Mouse (Mus musculus) left cerebral cortex, postnatal 25 days (tissue): ENCODE data around the gene Hist1h4d. TPM values are rescaled to one million over a fixed set of nuclear protein-coding genes. Genes with fewer than 3 reads are reported as not detected.
"Not testable (repeated sequence)": the region's sequence is repeated elsewhere in the genome, so short reads cannot be mapped to it uniquely, and the experiment has no call there.

Experiments used
- DNase-seq, 2 experiments: peaks; one replicate each; pipeline ENCODE4 v3.0.0; 2022; ENCODE audit warnings: low spot score in 2 of 2, mixed read lengths in 1 of 2
- intact Hi-C: fragments of 180-260 bp; cut with DNase I; formaldehyde crosslinking; loops from one replicate; pipeline ENCODE4 v1.15.1; 2025
- total RNA-seq, 2 experiments: library from RNA; stranded (reverse); gene quantifications; 2 replicates each; pipeline ENCODE4 v1.2.3; 2021

Hist1h4d gene
- total RNA-seq, 2 experiments from 2014 or later, result 121 to 160 TPM

DNA sequence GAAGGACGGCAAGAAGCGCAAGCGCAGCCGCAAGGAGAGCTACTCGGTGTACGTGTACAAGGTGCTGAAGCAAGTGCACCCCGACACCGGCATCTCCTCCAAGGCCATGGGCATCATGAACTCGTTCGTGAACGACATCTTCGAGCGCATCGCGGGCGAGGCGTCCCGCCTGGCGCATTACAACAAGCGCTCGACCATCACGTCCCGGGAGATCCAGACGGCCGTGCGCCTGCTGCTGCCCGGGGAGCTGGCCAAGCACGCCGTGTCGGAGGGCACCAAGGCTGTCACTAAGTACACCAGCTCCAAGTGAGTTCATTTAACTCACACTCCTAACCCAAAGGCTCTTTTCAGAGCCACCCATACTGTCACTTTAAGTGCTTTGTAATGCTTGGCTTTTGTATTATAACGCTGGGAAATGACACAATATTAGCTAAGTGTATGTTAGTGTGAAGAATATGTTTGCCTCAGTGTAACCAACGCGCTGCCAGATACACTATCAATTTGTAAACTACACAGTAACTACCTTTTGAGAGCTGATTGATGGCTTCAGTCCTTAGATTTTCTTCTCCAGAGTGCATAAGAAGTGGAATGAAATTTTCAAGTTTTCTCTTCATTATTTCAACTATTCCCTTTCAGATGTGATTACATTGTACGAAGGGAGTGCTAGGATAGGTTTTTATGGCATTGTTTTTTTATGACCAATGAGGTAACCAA is 9.7 kb upstream of the Hist1h4d start:
- DNase-seq, intact Hi-C loops: not testable (repeated sequence)

DNA sequence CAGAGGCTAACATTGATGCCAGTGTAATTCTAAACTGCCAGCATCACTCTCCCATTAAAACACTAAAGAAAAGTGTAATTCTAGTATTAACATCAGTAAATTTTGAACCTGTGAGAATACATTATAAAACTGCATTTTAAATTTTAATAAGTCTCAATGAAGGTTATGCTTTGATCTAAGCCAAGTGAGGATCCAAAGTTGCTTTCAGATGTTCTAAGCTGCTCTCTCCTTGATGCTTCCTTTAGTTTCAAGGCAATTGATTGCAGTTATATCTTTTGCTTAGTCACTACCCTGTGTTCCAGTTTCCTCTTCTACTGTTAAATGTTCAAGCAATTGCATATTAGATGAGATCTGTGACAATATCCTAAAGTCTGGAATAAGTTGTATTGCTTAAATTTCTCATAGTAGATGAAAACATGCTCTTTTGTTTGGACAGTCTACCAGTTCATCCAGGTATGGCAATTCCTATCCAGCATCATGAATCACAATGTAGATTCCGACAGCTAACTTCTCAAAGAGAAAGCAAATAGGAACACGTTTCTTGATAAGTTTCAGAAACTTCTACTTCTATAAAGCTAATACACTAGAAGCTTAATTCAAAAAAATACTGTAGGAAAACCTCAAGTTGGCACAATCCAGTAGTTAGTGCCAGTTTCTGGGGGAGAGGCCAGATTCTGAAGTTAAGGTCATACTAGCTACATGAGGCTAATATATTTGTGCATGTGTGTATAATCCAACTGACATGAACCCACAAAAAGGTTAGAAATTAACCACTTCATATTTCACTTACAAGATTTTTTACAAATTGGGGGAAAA is 9.0 kb upstream of the Hist1h4d start:
- intact Hi-C loops, result no loop called here
- DNase-seq, result no peak

DNA sequence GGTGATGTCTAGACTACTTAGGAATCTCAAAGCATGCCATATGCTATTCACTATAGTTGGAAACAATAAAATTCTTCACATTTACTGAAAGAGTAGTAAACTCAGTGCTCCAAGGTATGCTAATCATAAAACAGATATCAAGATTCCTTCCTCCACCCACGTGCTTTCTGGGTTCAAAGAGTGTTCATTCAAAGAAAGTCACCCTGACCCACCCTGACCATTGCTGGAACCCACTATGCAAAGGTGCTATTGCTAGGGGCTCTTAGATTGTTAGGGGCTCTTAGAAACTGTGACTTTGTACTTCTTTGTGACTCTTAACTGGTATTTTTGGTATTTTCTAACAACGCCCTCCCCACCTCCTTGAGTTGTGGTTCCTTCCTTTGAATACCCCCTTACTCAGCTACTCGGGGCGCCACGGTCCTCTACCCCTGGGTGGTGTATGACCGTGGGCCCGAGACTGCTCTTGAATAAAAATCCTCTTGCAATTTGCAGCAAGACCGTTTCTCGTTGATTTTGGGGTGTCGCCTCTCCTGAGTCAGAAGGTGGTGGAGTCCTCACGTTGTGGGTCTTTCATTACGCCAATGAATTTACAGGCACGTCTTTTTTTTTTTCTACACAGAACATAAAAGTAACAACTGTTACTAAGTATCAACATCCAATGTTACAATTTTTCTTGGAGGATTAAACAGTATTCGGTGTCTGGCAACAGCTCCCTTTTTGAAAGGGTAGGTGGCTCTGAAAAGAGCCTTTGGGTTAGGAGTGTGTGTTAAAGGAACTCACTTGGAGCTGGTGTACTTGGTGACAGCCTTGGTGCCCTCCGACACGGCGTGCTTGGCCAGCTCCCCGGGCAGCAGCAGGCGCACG is 8.1 kb upstream of the Hist1h4d start:
- DNase-seq, result not testable (repeated sequence)

DNA sequence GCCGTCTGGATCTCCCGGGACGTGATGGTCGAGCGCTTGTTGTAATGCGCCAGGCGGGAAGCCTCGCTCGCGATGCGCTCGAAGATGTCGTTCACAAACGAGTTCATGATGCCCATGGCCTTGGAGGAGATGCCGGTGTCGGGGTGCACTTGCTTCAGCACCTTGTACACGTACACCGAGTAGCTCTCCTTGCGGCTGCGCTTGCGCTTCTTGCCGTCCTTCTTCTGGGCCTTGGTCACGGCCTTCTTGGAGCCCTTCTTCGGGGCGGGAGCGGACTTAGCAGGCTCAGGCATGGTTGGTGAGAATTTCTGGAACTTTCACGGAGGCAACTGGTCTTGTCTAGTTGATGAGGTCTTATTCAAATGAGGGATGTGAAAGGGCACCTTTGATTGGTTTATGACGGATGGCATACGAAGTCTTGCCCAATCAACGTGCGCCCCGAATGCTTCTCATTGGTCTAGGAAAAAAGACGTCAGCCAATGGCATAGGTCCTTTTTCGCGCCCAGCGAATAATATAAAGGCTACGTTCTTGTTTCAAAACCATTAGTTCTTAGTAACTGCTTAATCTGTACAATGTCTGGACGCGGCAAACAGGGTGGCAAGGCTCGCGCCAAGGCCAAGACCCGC is 7.4 kb upstream of the Hist1h4d start, which contains the start of the genes Hist1h2bf and Hist1h2ad:
Gene Hist1h2bf, minus strand, starts transcription at position 299 of the 627 bp plus-strand sequence.
Gene Hist1h2ad, plus strand, starts transcription at position 484 of the 627 bp plus-strand sequence.
- peak; percentile 95 to 99 for DNase-seq
- intact Hi-C loops, result loop anchor here (2.0 kb wide), 1 partner anchor 1857 kb away; the partner anchor contains the start of genes Hist1h2ai, Hist1h2bl and Hist1h3h

More for the DNA sequence above, 8.1 kb upstream of the Hist1h4d start:
- intact Hi-C loops, result not testable (repeated sequence)

DNA sequence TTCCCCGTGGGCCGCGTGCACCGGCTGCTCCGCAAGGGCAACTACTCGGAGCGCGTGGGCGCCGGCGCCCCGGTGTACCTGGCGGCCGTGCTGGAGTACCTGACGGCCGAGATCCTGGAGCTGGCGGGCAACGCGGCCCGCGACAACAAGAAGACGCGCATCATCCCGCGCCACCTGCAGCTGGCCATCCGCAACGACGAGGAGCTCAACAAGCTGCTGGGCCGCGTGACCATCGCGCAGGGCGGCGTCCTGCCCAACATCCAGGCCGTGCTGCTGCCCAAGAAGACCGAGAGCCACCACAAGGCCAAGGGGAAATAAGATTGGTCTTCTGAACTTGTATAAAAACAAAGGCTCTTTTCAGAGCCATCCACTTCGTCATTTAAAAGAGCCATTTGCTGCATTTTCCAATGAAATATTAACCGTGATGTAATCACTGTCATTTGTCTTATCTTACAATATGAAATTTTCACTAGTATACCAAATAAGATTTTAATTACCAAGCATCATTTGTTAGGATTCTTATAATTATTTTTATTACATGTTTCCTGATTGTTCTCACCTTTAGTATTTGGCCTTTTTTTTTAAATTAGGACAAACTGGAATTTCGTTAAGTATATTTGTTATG is 6.7 kb upstream of the Hist1h4d start:
- DNase-seq, result not testable (repeated sequence)
- intact Hi-C loops, result loop anchor here (2.0 to 5.0 kb wide), 2 partner anchors 183 to 1858 kb away; partner anchors contain the start of genes Hist1h2ai, Hist1h2bl, Hist1h3h and Hist1h4b

DNA sequence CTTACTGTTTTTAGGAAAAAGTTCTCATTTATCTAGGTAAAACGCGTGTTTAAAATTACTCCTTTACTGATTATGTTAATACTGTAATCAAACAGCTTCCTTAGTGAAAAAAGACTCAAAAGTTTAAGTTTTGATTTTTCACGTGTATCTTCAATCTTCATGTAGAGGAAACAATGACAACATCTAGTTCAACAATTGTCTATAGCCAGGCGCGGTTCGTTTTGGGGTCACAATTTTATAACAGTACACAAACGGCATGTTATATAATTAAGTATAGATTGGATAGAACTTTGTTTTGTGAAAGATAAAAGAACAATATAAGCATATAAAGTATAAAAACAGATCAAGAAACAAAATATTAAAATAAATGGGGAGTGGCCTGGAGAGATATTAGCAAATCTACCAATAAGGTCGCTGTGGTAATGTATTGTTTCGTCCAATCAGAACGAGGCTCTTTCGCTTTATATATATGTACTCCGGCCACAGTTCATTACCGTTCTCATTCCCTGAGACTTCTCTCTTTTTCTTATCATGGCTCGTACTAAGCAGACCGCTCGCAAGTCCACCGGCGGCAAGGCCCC is 6.0 kb upstream of the Hist1h4d start, which contains the start of gene Hist1h3d:
Gene Hist1h3d, plus strand, starts transcription at position 493 of the 581 bp plus-strand sequence.
- intact Hi-C loops, result loop anchor here (2.0 to 5.0 kb wide), 2 partner anchors 182 to 1859 kb away; partner anchors contain the start of genes Hist1h2ai, Hist1h2bl, Hist1h3h and Hist1h4b
- DNase-seq, result peak; percentile 75 to 88

DNA sequence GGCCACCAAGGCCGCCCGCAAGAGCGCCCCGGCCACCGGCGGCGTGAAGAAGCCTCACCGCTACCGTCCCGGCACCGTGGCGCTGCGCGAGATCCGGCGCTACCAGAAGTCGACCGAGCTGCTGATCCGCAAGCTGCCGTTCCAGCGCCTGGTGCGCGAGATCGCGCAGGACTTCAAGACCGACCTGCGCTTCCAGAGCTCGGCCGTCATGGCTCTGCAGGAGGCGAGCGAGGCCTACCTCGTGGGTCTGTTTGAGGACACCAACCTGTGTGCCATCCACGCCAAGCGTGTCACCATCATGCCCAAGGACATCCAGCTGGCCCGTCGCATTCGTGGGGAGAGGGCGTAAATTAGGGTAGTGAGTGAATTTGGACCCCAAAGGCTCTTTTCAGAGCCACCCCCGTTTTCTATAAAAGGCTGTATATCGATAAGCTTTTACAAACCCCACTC is 5.5 kb upstream of the Hist1h4d start:
- DNase-seq, result not testable (repeated sequence)
- intact Hi-C loops, result loop anchor here (2.0 to 5.0 kb wide), 2 partner anchors 181 to 1859 kb away; partner anchors contain the start of genes Hist1h2ai, Hist1h2bl, Hist1h3h and Hist1h4b

DNA sequence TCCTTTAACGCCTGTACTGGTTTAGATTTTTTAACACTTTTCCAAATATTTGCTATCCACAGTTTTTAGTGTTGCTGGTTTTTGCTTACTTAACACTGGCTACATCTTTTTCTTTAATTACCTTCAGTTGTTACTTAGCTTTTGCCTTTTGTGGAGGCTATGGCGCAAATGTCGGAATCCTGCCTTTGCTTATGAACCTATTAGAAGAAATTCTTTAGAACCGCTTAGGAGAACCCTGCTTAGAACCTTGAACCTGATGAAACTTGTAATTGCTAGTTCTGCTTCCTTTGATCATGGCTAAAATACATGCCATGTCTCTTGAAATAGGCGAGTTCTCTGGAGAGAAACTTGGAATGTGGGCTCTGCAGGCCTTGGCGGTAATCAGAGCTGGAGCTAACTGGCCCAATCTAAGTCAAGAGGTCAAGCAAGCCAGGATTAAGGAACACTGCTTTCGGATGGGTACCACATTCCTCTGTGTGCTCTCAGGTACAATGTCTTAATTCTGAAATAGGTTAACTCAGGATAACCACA is 5.0 kb upstream of the Hist1h4d start:
- intact Hi-C loops, result loop anchor here (5.0 kb wide), 1 partner anchor 181 kb away; the partner anchor contains the start of gene Hist1h4b
- DNase-seq, result no peak

DNA sequence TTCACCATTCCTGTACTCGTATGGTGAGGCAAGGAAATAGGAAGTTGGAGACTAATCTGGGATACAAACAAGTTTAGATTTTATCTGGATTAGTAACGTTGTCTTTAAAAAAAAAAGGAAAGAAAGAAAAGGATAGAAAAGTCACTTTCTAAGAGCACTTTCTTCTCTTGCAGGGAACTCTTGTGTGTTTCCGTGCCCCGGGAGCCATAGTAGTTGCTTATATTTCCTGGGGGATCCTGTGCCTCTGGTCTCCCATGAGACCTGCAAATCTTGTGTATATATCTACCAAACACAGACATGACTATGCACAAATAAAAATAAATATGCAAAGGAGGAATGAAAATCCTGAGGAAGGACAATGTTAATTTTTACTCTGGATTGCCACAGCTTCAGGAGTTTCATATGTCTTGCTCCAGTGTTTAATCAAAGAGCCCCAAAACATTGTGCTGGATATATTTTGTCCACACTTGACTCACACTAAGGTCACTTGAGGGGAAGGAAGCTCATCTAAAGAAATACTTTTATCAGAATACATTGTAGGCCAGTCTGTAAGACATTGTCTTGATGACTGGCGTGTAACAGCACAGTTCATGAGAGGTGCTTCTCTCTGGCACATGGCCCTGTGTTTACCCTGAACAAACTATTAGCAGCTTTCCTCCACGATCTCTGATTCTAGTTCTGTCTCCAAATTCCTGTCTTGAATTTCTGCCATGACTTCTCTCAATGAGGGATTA is 4.3 kb upstream of the Hist1h4d start:
- no peak for DNase-seq
- intact Hi-C loops, result loop anchor here (5.0 kb wide), 1 partner anchor 180 kb away; the partner anchor contains the start of gene Hist1h4b

DNA sequence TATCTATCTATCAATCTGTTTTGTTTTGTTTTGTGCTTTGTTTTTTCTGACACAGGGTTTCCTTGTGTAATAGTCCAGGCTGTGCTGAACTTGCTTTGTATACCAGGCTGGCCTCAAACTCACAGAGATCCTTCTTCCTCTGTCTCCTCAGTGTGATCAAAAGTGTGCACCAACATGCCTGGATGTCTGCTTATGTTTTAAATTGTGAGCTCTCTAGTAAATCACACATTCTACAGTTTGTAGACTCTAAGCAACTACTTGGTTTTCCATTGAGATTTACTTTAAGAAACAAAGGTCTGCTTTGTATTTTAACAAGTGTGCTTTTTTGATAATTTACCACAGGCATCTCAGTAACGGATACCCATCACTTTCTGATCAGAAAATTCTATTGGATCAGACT is 3.6 kb upstream of the Hist1h4d start:
- intact Hi-C loops, result loop anchor here (5.0 kb wide), 1 partner anchor 179 kb away; the partner anchor contains the start of gene Hist1h4b

DNA sequence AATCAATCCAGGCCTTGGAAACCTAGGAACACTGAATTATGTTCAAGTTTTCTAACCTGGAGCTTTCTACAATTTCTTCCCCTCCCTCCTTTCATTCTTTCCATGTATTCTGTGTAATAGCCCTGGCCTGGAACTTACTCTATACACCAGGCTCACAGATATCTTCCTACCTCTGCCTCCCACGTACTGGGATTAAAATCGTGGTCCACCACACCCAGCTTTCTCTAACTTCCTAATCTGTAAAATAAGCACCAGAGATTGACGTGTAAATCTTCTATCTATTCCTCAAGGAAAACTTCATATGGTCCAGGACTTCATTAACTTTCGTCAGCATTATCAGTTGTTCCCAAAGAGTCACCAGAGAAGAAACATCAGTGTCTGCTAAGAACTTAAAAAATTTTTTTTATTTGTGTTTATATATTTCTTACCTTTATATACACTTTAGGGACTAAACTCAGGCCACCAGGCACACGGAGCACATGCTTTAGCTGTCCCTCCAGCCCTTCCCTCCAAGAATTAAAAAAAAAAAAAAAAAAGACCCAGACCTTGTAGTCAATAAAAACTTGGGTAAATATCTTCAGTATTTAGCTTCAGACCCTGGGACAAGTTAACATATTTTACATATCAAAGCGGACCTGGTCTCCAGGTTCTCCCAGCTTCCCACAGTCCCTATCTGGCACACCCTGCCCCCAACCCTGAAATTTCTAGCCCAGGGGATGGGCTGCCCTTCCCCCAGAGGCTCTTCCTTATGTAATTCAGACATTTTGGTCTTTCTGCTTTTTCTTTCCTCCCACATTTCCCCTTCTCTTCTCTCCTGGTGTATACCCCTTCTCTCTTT is 1.0 kb downstream of the Hist1h4d start:
- intact Hi-C loops, result loop anchor here (5.0 to 10.0 kb wide), 3 partner anchors 160 to 1828 kb away; partner anchors contain the start of genes Hist1h1b, Hist1h2ak, Hist1h2an and Hist1h2bn
- DNase-seq, result no peak

More for the DNA sequence above, 3.6 kb upstream of the Hist1h4d start:
- DNase-seq, result no peak

DNA sequence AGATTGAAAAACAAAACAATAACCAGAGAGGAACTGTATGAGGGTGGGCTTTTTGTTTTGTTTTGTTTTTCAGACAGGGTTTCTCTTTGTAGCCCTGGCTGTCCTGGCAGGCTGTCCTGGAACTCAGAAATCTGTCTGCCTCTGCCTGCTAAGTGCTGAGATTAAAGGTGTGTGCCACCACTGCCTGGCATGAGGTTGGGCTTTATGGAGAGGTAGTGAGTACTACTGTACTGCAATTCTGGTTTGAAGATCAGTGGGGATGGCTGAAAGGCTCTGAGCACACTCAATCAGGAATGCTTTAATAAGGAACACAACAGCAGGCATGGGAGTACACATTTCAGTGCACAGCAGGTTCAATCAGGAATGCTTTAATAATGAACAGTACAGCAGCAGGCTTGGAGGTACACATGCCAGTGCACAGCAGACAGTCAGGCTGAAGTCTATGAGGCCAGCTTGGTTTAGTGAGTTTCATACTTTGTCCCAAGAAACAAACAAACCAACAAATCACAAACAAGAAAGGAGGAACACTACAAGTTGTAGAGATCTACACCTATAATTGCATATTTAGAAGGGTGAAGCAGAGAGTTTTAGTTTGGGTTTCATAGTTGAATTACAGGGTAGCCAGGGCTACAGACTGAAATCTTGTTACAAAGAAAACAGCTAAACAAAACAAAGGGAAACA is 2.1 kb downstream of the Hist1h4d start:
- DNase-seq, result no peak
- intact Hi-C loops, result loop anchor here (5.0 to 10.0 kb wide), 3 partner anchors 159 to 1829 kb away; partner anchors contain the start of genes Hist1h1b, Hist1h2ak, Hist1h2an and Hist1h2bn

DNA sequence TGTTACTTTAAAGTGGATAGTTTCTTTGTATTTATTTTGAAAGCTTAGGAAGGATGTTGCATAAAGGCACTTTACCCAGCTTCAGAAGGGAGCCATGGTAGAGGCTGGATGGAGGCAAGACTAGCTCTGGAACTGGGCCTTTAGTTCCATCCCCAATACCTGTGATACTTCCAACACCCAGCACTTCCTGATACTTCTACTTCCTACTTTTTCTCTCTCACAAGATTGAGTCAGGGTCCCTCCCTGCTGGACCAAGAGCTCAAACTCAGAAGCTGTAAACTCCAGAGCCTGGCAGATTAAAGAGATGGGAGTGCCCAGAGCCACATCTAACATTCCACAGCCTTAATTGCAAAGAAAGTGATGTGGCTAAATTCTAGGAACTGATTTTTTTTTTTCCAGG is 2.9 kb downstream of the Hist1h4d start:
- DNase-seq, result no peak
- intact Hi-C loops, result loop anchor here (5.0 to 10.0 kb wide), 3 partner anchors 158 to 1830 kb away; partner anchors contain the start of genes Hist1h1b, Hist1h2ak, Hist1h2an and Hist1h2bn

DNA sequence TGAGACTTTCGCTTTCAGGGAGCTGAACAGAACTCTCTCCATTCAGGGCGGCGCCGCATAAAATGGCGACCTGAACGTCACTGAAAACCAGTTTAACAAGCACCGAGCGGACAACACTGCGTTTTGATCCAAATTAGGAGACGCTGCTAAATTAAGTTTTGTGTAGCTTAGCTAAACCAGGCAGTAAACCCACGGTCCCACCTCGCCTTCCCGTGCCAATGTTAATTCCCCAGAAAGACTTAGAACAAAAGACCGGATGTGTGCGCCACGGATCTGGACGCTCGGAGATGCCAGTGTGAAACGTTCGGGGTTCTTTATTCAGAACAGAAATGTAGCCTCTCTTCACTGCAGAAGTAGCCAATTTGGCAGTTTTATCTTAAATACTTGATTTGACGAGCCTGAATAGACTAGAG is 3.6 kb downstream of the Hist1h4d start:
- DNase-seq, result peak; percentile 77 to 81
- intact Hi-C loops, result loop anchor here (5.0 to 10.0 kb wide), 3 partner anchors 97 to 1830 kb away; partner anchors contain the start of genes Hist1h1b, Hist1h2ac, Hist1h2ak and Hist1h2an
